Mouse (Mus musculus) kidney, postnatal 14 days (tissue): ENCODE data around the gene Klhl21.
A peak's percentile ranks its signal among the peaks of the same experiment; 100 is the strongest.

Experiments used
- DNase-seq: peaks from one replicate; pipeline ENCODE4 v3.0.0; 2022; ENCODE audit warnings: mixed read lengths

Gene Klhl21

GRCm38 (mm10) chr4:151996173-151996950 lies 12.2 kb upstream of the Klhl21 start, which contains the start of gene Phf13:
Phf13 (minus strand) TSS chr4:151996258.
- peak; percentile 100 for DNase-seq

- DNase-seq: no peak
Measured at GRCm38 (mm10) chr4:151996951-151997222, 11.7 kb upstream of the Klhl21 start.

GRCm38 (mm10) chr4:151997701-151998100 lies 10.9 kb upstream of the Klhl21 start:
- no peak for DNase-seq

GRCm38 (mm10) chr4:151999481-151999880 lies 9.1 kb upstream of the Klhl21 start:
- DNase-seq: no peak

- no peak for DNase-seq
Measured at GRCm38 (mm10) chr4:152000906-152001305, 7.7 kb upstream of the Klhl21 start.

- DNase-seq: no peak
Measured at GRCm38 (mm10) chr4:152001335-152001734, 7.3 kb upstream of the Klhl21 start.

GRCm38 (mm10) chr4:152002063-152002462 lies 6.5 kb upstream of the Klhl21 start:
- DNase-seq: no peak

GRCm38 (mm10) chr4:152006137-152006536 lies 2.5 kb upstream of the Klhl21 start:
- no peak for DNase-seq

GRCm38 (mm10) chr4:152006812-152007211 lies 1.8 kb upstream of the Klhl21 start:
- no peak for DNase-seq

- peak; percentile 70 for DNase-seq
Measured at GRCm38 (mm10) chr4:152007481-152008147, 989 bp upstream of the Klhl21 start.

GRCm38 (mm10) chr4:152008148-152008500 lies 479 bp upstream of the Klhl21 start:
- peak; percentile 47 for DNase-seq

- no peak for DNase-seq
Measured at GRCm38 (mm10) chr4:152009076-152010051, 761 bp downstream of the Klhl21 start.

- DNase-seq: peak; percentile 51
Measured at GRCm38 (mm10) chr4:152010091-152010706, 1.6 kb downstream of the Klhl21 start.

- no peak for DNase-seq
Measured at GRCm38 (mm10) chr4:152010707-152011134, 2.1 kb downstream of the Klhl21 start.

GRCm38 (mm10) chr4:152011171-152011760 lies 2.7 kb downstream of the Klhl21 start:
- DNase-seq: no peak

- DNase-seq: no peak
Measured at GRCm38 (mm10) chr4:152012109-152012508, 3.5 kb downstream of the Klhl21 start.

GRCm38 (mm10) chr4:152013036-152013813 lies 4.6 kb downstream of the Klhl21 start:
- peak; percentile 66 for DNase-seq

GRCm38 (mm10) chr4:152019073-152019472 lies 10.5 kb downstream of the Klhl21 start:
- no peak for DNase-seq

- no peak for DNase-seq
Measured at GRCm38 (mm10) chr4:152020024-152020423, 11.4 kb downstream of the Klhl21 start.

- DNase-seq: no peak
Measured at GRCm38 (mm10) chr4:152021568-152022097, 13.0 kb downstream of the Klhl21 start.

- no peak for DNase-seq
Measured at GRCm38 (mm10) chr4:152022506-152022905, 13.9 kb downstream of the Klhl21 start.
